Mouse (Mus musculus) intestine, postnatal 0 days (tissue): ENCODE measurements around the gene Lrfn2. TPM values are rescaled to one million over a fixed set of nuclear protein-coding genes. Genes with fewer than 3 reads are reported as not detected.

Experiments used
- ATAC-seq: fragments of 200-750 bp; cut with Nextera tagmentation; 2 replicates; pipeline ENCODE4 v1.8.0; 2017; ENCODE audit warnings: mild to moderate bottlenecking, moderate TSS enrichment, moderate library complexity
- H3K27ac ChIP-seq: fragments of 300-500 bp; sonication (generic); 2 replicates; pipeline ENCODE4 v1.5.1; 2014; ENCODE audit warnings: mild to moderate bottlenecking, low read depth, low read length, moderate library complexity
- H3K27me3 ChIP-seq: fragments of 300-500 bp; sonication (generic); replicated peaks from 2 replicates; pipeline ENCODE4 v1.6.1; 2014; ENCODE audit warnings: low read length, mixed read lengths; ENCODE audit not compliant: control insufficient read depth, insufficient read depth
- H3K36me3 ChIP-seq: fragments of 300-500 bp; sonication (generic); 2 replicates; pipeline ENCODE4 v1.6.1; 2014; ENCODE audit warnings: mild to moderate bottlenecking, moderate library complexity; ENCODE audit not compliant: control insufficient read depth, insufficient read depth
- H3K4me1 ChIP-seq: fragments of 300-500 bp; sonication (generic); replicated peaks from 2 replicates; pipeline ENCODE4 v1.6.1; 2014; ENCODE audit warnings: antibody characterized with exemption, low read length, mixed read lengths; ENCODE audit not compliant: control insufficient read depth, insufficient read depth
- H3K4me2 ChIP-seq: fragments of 300-500 bp; sonication (generic); replicated peaks from 2 replicates; pipeline ENCODE4 v1.6.1; 2014; ENCODE audit warnings: low read depth, mild to moderate bottlenecking, moderate library complexity
- H3K4me3 ChIP-seq: fragments of 300-500 bp; sonication (generic); 2 replicates; pipeline ENCODE4 v1.5.1; 2014; ENCODE audit warnings: low read depth, low read length
- H3K9ac ChIP-seq: fragments of 300-500 bp; sonication (generic); 2 replicates; pipeline ENCODE4 v1.6.1; 2014; ENCODE audit warnings: mild to moderate bottlenecking, low read depth, low read length
- H3K9me3 ChIP-seq: fragments of 300-500 bp; sonication (generic); 2 replicates; pipeline ENCODE4 v1.6.1; 2016; ENCODE audit warnings: mixed run types; ENCODE audit not compliant: control insufficient read depth
- CTCF ChIP-seq: sonication (generic); IDR thresholded peaks from 2 replicates; pipeline ENCODE4 v1.5.1; 2016; ENCODE audit warnings: low read depth, mild to moderate bottlenecking, control low read depth, antibody characterized with exemption, moderate library complexity
- WGBS: fragments of 180-500 bp; shearing (Covaris S2); extraction: QIAGEN DNeasy Blood & Tissue Kit; methylation state at CpG from one replicate; pipeline ENCODE4 v1.1.7; 2014; 5-methylcytosine and 5-hydroxymethylcytosine counted together
- polyA plus RNA-seq: library from polyadenylated mRNA; unstranded; fragments of >200 nt; fragmentation: Nextera tagmentation; extraction: Ambion mirVana; gene quantifications from 2 replicates; pipeline ENCODE4 v1.2.1, GENCODE M21; 2015

Gene Lrfn2
- polyA plus RNA-seq: 0.20 and 0.29 TPM in 2 replicates

GRCm38 (mm10) chr17:48931621-48932405, at the start of gene Lrfn2:
TSS of gene Lrfn2 (plus strand) at chr17:48932379.
- no peaks in the 10 kb centered on the region for H3K9me3 ChIP-seq
- H3K4me3 ChIP-seq: peak within 1 kb of the TSS; percentile 42
- no peak within 1 kb of the TSS for H3K27ac ChIP-seq
- H3K4me2 ChIP-seq: peak within 1 kb of the TSS; percentile 84
- no peaks in the 10 kb centered on the region for H3K36me3 ChIP-seq
- H3K9ac ChIP-seq: peak within 1 kb of the TSS; percentile 52
- no peaks in the 10 kb centered on the region for H3K4me1 ChIP-seq
- TF ChIP-seq CTCF: peak; percentile 94
- ATAC-seq: peak; percentile 87
- under 1% methylated on average over 56 of the region's 56 CpGs for WGBS
- peaks cover 36% of the 10 kb centered on the region for H3K27me3 ChIP-seq

GRCm38 (mm10) chr17:48887472-48888385, 44.5 kb upstream of the Lrfn2 start:
- no peaks in the 10 kb centered on the region for H3K27me3 ChIP-seq
- no peak overlapping the region for H3K4me3 ChIP-seq
- no peak overlapping the region for H3K4me2 ChIP-seq
- no peaks in the 10 kb centered on the region for H3K9me3 ChIP-seq
- no peaks in the 10 kb centered on the region for H3K36me3 ChIP-seq
- no peaks in the 10 kb centered on the region for H3K4me1 ChIP-seq
- H3K9ac ChIP-seq: no peak overlapping the region
- 39% methylated on average over 8 of the region's 8 CpGs for WGBS
- no peak for TF ChIP-seq CTCF
- H3K27ac ChIP-seq: no peak overlapping the region
- ATAC-seq: no peak

GRCm38 (mm10) chr17:48905286-48906040, 26.7 kb upstream of the Lrfn2 start:
- Histone ChIP-seq H3K4me1 (no peaks in the 10 kb centered on the region), H3K36me3 (no peaks in the 10 kb centered on the region), H3K9me3 (no peaks in the 10 kb centered on the region), H3K9ac (no peak overlapping the region), H3K4me3 (no peak overlapping the region), H3K4me2 (no peak overlapping the region), H3K27ac (no peak overlapping the region), H3K27me3 (no peaks in the 10 kb centered on the region)
- 40% methylated on average over 4 of the region's 4 CpGs for WGBS
- ATAC-seq: peak; percentile 60
- TF ChIP-seq CTCF: no peak

GRCm38 (mm10) chr17:48913437-48913836, 18.7 kb upstream of the Lrfn2 start:
- Histone ChIP-seq H3K27me3 (no peaks in the 10 kb centered on the region), H3K4me3 (no peak overlapping the region), H3K4me2 (no peak overlapping the region), H3K36me3 (no peaks in the 10 kb centered on the region), H3K9ac (no peak overlapping the region), H3K4me1 (no peaks in the 10 kb centered on the region), H3K27ac (no peak overlapping the region), H3K9me3 (no peaks in the 10 kb centered on the region)
- WGBS: 37% methylated on average over 6 of the region's 6 CpGs
- no peak for TF ChIP-seq CTCF
- ATAC-seq: no peak

GRCm38 (mm10) chr17:48917411-48917810, 14.8 kb upstream of the Lrfn2 start:
- no peak for TF ChIP-seq CTCF

More at GRCm38 (mm10) chr17:48917411-48917810, 14.8 kb upstream of the Lrfn2 start:
- H3K9me3 ChIP-seq: no peaks in the 10 kb centered on the region
- no peak overlapping the region for H3K4me2 ChIP-seq
- no peak overlapping the region for H3K4me3 ChIP-seq
- H3K9ac ChIP-seq: no peak overlapping the region
- no peak for ATAC-seq
- no peaks in the 10 kb centered on the region for H3K36me3 ChIP-seq
- no peaks in the 10 kb centered on the region for H3K4me1 ChIP-seq
- H3K27ac ChIP-seq: no peak overlapping the region
- no peaks in the 10 kb centered on the region for H3K27me3 ChIP-seq
- WGBS: 15% methylated on average over 11 of the region's 11 CpGs
